Mouse (Mus musculus) stomach, embryonic 14.5 days (tissue): Measurements from ENCODE around the gene Zfp341. TPM values are rescaled to one million over a fixed set of nuclear protein-coding genes. Genes with fewer than 3 reads are reported as not detected.

Source experiments
- ATAC-seq: fragments of 200-750 bp; cut with Nextera tagmentation; 2 replicates; pipeline ENCODE4 v1.8.0; 2017; ENCODE audit warnings: low read depth, moderate TSS enrichment; ENCODE audit not compliant: insufficient number of reproducible peaks, insufficient read depth, low FRiP score
- H3K27ac ChIP-seq: fragments of 300-500 bp; sonication (generic); 2 replicates; pipeline ENCODE4 v1.5.1; 2014; ENCODE audit warnings: mild to moderate bottlenecking, low read length, moderate library complexity, mixed read lengths
- H3K27me3 ChIP-seq: fragments of 300-500 bp; sonication (generic); 2 replicates; pipeline ENCODE4 v1.6.1; 2014; ENCODE audit warnings: low read length, control low read depth, mixed read lengths; ENCODE audit not compliant: control insufficient read depth, insufficient read depth
- H3K36me3 ChIP-seq: fragments of 300-500 bp; sonication (generic); 2 replicates; pipeline ENCODE4 v1.6.1; 2014; ENCODE audit warnings: mild to moderate bottlenecking, control low read depth, low read length, moderate library complexity, mixed read lengths; ENCODE audit not compliant: control insufficient read depth, insufficient read depth
- H3K4me1 ChIP-seq: fragments of 300-500 bp; sonication (generic); 2 replicates; pipeline ENCODE4 v1.6.1; 2014; ENCODE audit warnings: low read length, control low read depth, mixed read lengths; ENCODE audit not compliant: control insufficient read depth, insufficient read depth
- H3K4me2 ChIP-seq: fragments of 300-500 bp; sonication (generic); replicated peaks from 2 replicates; pipeline ENCODE4 v1.6.1; 2014; ENCODE audit warnings: low read depth, low read length, control low read depth
- H3K4me3 ChIP-seq: fragments of 300-500 bp; sonication (generic); 2 replicates; pipeline ENCODE4 v1.5.1; 2014; ENCODE audit warnings: low read depth, low read length, control low read depth
- H3K9ac ChIP-seq: fragments of 300-500 bp; sonication (generic); replicated peaks from 2 replicates; pipeline ENCODE4 v1.6.1; 2014; ENCODE audit warnings: low read depth, mild to moderate bottlenecking, control low read depth, low read length, moderate library complexity, mixed read lengths
- H3K9me3 ChIP-seq: fragments of 300-500 bp; sonication (generic); 2 replicates; pipeline ENCODE4 v1.6.1; 2016; ENCODE audit warnings: low read depth, low read length, control low read depth; ENCODE audit not compliant: control insufficient read depth
- WGBS: fragments of 180-500 bp; shearing (Covaris S2); extraction: QIAGEN DNeasy Blood & Tissue Kit; methylation state at CpG from one replicate; pipeline ENCODE4 v1.1.7; 2014; 5-methylcytosine and 5-hydroxymethylcytosine counted together
- polyA plus RNA-seq: library from polyadenylated mRNA; unstranded; fragments of >200 nt; fragmentation: Nextera tagmentation; extraction: Ambion mirVana; gene quantifications from 2 replicates; pipeline ENCODE4 v1.2.1, GENCODE M21; 2014

Zfp341 gene
- polyA plus RNA-seq, 1 experiment from 2014 or later = 1.0 TPM

GRCm38 (mm10) chr2:154693186-154693940 lies 80.3 kb downstream of the Zfp341 start:
- Histone ChIP-seq H3K27ac (no peak overlapping the region), H3K4me2 (no peak overlapping the region), H3K4me1 (no peaks in the 10 kb centered on the region), H3K9me3 (no peaks in the 10 kb centered on the region), H3K27me3 (no peaks in the 10 kb centered on the region), H3K9ac (no peak overlapping the region), H3K36me3 (peaks cover 41% of the 10 kb centered on the region), H3K4me3 (no peak overlapping the region)
- WGBS = 65% methylated on average over 11 of the region's 11 CpGs
- ATAC-seq = no peak; the same call in 1 of the 2 replicates

- H3K4me1 ChIP-seq = no peaks in the 10 kb centered on the region
- no peak overlapping the region for H3K4me3 ChIP-seq
- no peak overlapping the region for H3K9ac ChIP-seq
- no peaks in the 10 kb centered on the region for H3K27me3 ChIP-seq
- H3K27ac ChIP-seq = no peak overlapping the region
- H3K36me3 ChIP-seq = peaks cover 41% of the 10 kb centered on the region
- ATAC-seq = no peak
- 80% methylated on average over 12 of the region's 12 CpGs for WGBS
- H3K4me2 ChIP-seq = no peak overlapping the region
- no peaks in the 10 kb centered on the region for H3K9me3 ChIP-seq
These were observed 80.8 kb downstream of the Zfp341 start for GRCm38 (mm10) chr2:154693941-154694256.

- Histone ChIP-seq H3K27me3 (no peaks in the 10 kb centered on the region), H3K4me3 (no peak overlapping the region), H3K27ac (no peak overlapping the region), H3K36me3 (peaks cover 35% of the 10 kb centered on the region), H3K4me1 (no peaks in the 10 kb centered on the region), H3K9ac (no peak overlapping the region), H3K4me2 (no peak overlapping the region), H3K9me3 (no peaks in the 10 kb centered on the region)
- ATAC-seq = no peak
- 71% methylated on average over 8 of the region's 8 CpGs for WGBS
These were observed 82.6 kb downstream of the Zfp341 start for GRCm38 (mm10) chr2:154695690-154696089.

Other genes with a start within 250 kb of the Zfp341 start
- 12.2 and 15.8 TPM in 2 replicates for gene Cdk5rap1, start 240.3 kb upstream of the Zfp341 start, polyA plus RNA-seq
- gene Snta1, start 205.2 kb upstream of the Zfp341 start, polyA plus RNA-seq = 2.4 and 3.1 TPM in 2 replicates
- gene Cbfa2t2, start 176.8 kb upstream of the Zfp341 start, polyA plus RNA-seq = 43.6 and 45.3 TPM in 2 replicates
- gene 1700003F12Rik, start 66.2 kb upstream of the Zfp341 start, polyA plus RNA-seq = 0.77 and 0.91 TPM in 2 replicates
- 0.17 TPM in 1 of 2 replicates, not detected in the other for gene Actl10, start 61.5 kb upstream of the Zfp341 start, polyA plus RNA-seq
- gene Necab3, start 54.4 kb upstream of the Zfp341 start, polyA plus RNA-seq = 3.2 and 4.1 TPM in 2 replicates
- gene E2f1, start 43.4 kb upstream of the Zfp341 start, polyA plus RNA-seq = 7.4 and 9.8 TPM in 2 replicates
- gene Pxmp4, start 9.6 kb upstream of the Zfp341 start, polyA plus RNA-seq = 29.3 and 29.5 TPM in 2 replicates
- not detected in 2 replicates for gene 4930519P11Rik, start 140 bp downstream of the Zfp341 start, polyA plus RNA-seq
- gene Chmp4b, start 38.4 kb downstream of the Zfp341 start, polyA plus RNA-seq = 18.4 and 19.1 TPM in 2 replicates
- gene Gm14214, start 156.7 kb downstream of the Zfp341 start, polyA plus RNA-seq = not detected in 2 replicates
- 77.4 and 84.1 TPM in 2 replicates for gene Raly, start 177.8 kb downstream of the Zfp341 start, polyA plus RNA-seq
- gene a, start 178.1 kb downstream of the Zfp341 start, polyA plus RNA-seq = 0.76 TPM in 1 of 2 replicates, not detected in the other